Mouse (Mus musculus): ENCODE data around the gene Oas1g. TPM values are rescaled to one million over a fixed set of nuclear protein-coding genes. Genes with fewer than 3 reads are reported as not detected.
"Not testable (repeated sequence)": the region's sequence is repeated elsewhere in the genome, so short reads cannot be mapped to it uniquely, and the experiment has no call there.

The Oas1g gene
- polyA plus RNA-seq, 1 experiment from 2014 or later, result 0.37 TPM

DNA sequence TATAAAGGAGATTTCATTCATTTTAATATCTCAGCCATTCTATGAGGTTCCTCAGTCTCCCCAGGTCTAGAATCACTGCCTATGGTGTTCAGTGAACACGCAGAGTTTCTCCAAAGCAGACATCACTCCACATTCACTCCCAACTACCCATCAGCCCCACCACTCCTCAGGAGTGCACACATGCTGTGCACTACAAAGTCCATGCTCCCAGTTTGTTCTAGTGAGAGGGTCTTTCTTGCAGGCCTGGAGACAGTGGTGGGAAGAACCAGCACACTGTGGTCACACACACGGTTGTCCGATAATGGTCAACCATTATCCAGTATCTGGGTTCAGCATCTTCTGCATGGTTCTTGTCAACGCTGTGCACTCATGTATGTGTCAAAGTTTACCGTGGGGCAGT, 14.6 kb upstream of the Oas1g start:
- no peaks in the 10 kb centered on the region for H3K36me3 ChIP-seq
- H3K9ac ChIP-seq (replicated peaks), result no peak overlapping the region
- ATAC-seq (ENCODE audit: low FRiP score), result no peak
- 0 out of 2 replicates have a peak, but pooled peaks cover 5% of the 10 kb centered on the region for H3K9me3 ChIP-seq (replicated peaks)
- no peak overlapping the region for H3K4me2 ChIP-seq
- no peak overlapping the region for H3K4me3 ChIP-seq (replicated peaks)
- H3K27me3 ChIP-seq (replicated peaks), result no peaks in the 10 kb centered on the region
- WGBS, result 92% methylated on average over 5 of the region's 5 CpGs
- H3K27ac ChIP-seq (replicated peaks), result no peak overlapping the region
- no peaks in the 10 kb centered on the region for H3K4me1 ChIP-seq

DNA sequence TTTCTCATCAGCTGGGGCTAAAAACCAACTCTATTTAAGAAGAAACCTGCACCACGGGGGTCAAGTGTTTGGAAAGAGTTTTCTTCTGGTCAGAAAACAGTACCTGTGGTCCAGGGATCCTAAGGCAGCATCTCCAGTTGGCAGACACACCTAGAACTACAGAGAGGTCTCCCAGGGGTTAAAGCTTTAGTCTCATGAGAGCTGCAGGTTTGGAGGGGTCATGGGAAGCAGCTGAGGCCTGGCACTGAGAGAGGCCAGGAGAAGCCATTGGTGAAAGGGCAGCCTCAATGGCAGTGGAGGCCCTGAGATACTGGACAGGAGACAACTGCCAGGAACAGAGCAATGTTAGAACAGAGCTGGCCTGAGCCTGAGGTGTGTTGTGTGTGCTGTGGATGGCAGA, 13.3 kb upstream of the Oas1g start:
- Histone ChIP-seq H3K4me1 (no peaks in the 10 kb centered on the region), H3K4me2 (no peak overlapping the region), H3K27ac (replicated peaks) (no peak overlapping the region), H3K36me3 (no peaks in the 10 kb centered on the region), H3K9ac (replicated peaks) (no peak overlapping the region), H3K9me3 (replicated peaks) (0 out of 2 replicates have a peak, but pooled peaks cover 5% of the 10 kb centered on the region), H3K4me3 (replicated peaks) (no peak overlapping the region), H3K27me3 (replicated peaks) (no peaks in the 10 kb centered on the region)
- no peak for ATAC-seq (ENCODE audit: low FRiP score)
- 75% methylated on average over 1 of the region's 1 CpGs for WGBS

- H3K27me3 ChIP-seq (replicated peaks), result no peaks in the 10 kb centered on the region
- ATAC-seq (ENCODE audit: low FRiP score), result no peak
- no peak overlapping the region for H3K9ac ChIP-seq (replicated peaks)
- H3K36me3 ChIP-seq, result no peaks in the 10 kb centered on the region
- H3K4me1 ChIP-seq, result no peaks in the 10 kb centered on the region
- H3K4me3 ChIP-seq (replicated peaks), result no peak overlapping the region
- 0 out of 2 replicates have a peak, but pooled peaks cover 5% of the 10 kb centered on the region for H3K9me3 ChIP-seq (replicated peaks)
- no peak overlapping the region for H3K27ac ChIP-seq (replicated peaks)
- H3K4me2 ChIP-seq, result no peak overlapping the region
Observed at GRCm38 (mm10) chr5:120898726-120899125, 11.3 kb upstream of the Oas1g start.

DNA sequence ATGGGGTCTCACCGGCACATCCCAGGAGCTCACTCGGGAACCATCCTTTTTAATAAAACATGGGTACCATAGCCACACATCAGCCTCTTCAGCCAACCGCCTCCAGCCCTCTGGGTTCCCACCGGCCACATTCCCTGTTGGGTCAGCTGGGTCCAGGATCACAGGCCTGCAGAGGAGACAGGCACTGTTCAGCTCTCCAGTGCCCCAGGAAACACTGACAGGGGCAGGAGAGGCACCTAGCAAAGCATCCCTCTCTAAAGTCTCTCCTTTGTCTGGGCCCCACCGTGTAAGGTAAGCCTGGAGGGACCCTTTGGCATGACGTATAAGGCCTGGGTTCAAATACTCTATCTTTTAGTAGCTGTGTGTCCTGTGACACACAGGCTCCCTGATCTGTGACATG, 10.9 kb upstream of the Oas1g start:
- ATAC-seq (ENCODE audit: low FRiP score), result no peak
- Histone ChIP-seq H3K4me3 (replicated peaks) (no peak overlapping the region), H3K4me2 (no peak overlapping the region), H3K9me3 (replicated peaks) (0 out of 2 replicates have a peak, but pooled peaks cover 5% of the 10 kb centered on the region), H3K9ac (replicated peaks) (no peak overlapping the region), H3K27ac (replicated peaks) (no peak overlapping the region), H3K4me1 (no peaks in the 10 kb centered on the region), H3K27me3 (replicated peaks) (no peaks in the 10 kb centered on the region), H3K36me3 (no peaks in the 10 kb centered on the region)
- whole genome bisulfite sequencing, result 85% methylated on average over 6 of the region's 6 CpGs

DNA sequence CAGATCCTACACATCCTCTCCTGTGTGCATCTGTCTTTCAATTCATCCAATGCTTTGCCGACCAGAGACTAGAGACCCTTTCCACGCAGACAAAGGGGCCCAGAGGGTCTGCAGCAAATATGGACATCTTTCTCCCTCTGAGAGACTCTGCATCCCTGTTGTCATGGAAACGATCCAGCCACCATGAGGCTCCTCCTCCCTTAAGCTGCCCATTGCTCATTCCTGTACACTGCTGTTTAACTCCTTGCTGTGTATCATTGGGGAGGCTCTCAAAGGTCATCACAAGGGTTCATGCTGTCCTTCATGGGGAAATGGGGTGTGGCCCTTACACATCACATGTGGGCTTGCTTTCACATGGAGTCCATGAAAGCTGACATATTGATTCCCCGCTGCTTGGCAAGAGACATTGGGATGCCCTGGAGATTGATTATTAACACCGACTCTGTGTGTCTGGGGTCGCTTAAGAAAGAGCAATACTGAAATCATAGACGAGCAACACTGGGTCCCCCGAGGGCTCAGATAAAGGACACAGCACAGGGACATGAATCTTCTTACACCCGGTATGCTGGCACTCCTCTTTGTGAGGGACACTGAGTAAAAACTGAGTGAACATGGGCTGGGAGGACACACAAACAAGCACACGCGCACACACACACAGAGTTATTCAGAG, 8.0 kb upstream of the Oas1g start:
- no peaks in the 10 kb centered on the region for H3K4me1 ChIP-seq
- H3K9me3 ChIP-seq (replicated peaks), result 0 out of 2 replicates have a peak, but pooled peaks cover 5% of the 10 kb centered on the region
- H3K4me3 ChIP-seq (replicated peaks), result no peak overlapping the region
- no peak overlapping the region for H3K4me2 ChIP-seq
- no peak overlapping the region for H3K27ac ChIP-seq (replicated peaks)
- no peaks in the 10 kb centered on the region for H3K36me3 ChIP-seq
- no peaks in the 10 kb centered on the region for H3K27me3 ChIP-seq (replicated peaks)
- H3K9ac ChIP-seq (replicated peaks), result no peak overlapping the region
- ATAC-seq (ENCODE audit: low FRiP score), result no peak
- 80% methylated on average over 11 of the region's 11 CpGs for WGBS

DNA sequence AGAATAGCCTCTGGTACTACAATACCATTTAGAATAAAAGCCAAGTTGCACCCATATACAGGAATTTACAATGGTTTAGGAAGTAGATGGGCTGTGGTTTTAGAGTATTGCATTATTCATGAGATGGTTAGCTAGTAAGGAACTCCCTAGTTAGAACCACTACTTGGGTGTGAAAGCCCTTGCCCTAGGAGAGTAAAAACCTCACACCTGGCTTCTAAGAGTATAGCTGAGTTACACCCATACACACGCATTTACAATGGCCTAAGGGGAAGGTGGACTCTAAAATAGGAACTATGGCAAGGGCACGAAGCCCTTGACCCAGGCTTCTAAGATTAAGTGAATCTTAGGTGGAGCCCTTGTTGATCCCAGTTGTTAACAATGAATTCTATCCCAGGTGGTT, 7.3 kb upstream of the Oas1g start:
- H3K4me1 ChIP-seq; ATAC-seq (ENCODE audit: low FRiP score); H3K27ac ChIP-seq (replicated peaks); H3K9me3 ChIP-seq (replicated peaks); H3K9ac ChIP-seq (replicated peaks); H3K27me3 ChIP-seq (replicated peaks); H3K36me3 ChIP-seq; H3K4me2 ChIP-seq; H3K4me3 ChIP-seq (replicated peaks): not testable (repeated sequence)
- 84% methylated on average over 2 of the region's 2 CpGs for WGBS

- H3K4me2 ChIP-seq; ATAC-seq (ENCODE audit: low FRiP score); H3K9me3 ChIP-seq (replicated peaks); H3K27me3 ChIP-seq (replicated peaks); H3K9ac ChIP-seq (replicated peaks); H3K4me3 ChIP-seq (replicated peaks); H3K4me1 ChIP-seq; H3K27ac ChIP-seq (replicated peaks); H3K36me3 ChIP-seq: not testable (repeated sequence)
- WGBS, result 91% methylated on average over 4 of the region's 4 CpGs
Observed at GRCm38 (mm10) chr5:120893866-120894265, 6.5 kb upstream of the Oas1g start.

- Histone ChIP-seq H3K36me3 (no peaks in the 10 kb centered on the region), H3K4me3 (replicated peaks) (no peak overlapping the region), H3K27me3 (replicated peaks) (no peaks in the 10 kb centered on the region), H3K4me1 (no peaks in the 10 kb centered on the region), H3K27ac (replicated peaks) (no peak overlapping the region), H3K4me2 (no peak overlapping the region), H3K9me3 (replicated peaks) (no peaks in the 10 kb centered on the region), H3K9ac (replicated peaks) (no peak overlapping the region)
- 67% methylated on average over 2 of the region's 2 CpGs for WGBS
- no peak for ATAC-seq (ENCODE audit: low FRiP score)
Observed at GRCm38 (mm10) chr5:120892243-120892660, 4.8 kb upstream of the Oas1g start.

- H3K27ac ChIP-seq (replicated peaks); H3K27me3 ChIP-seq (replicated peaks); ATAC-seq (ENCODE audit: low FRiP score); H3K9ac ChIP-seq (replicated peaks); H3K4me1 ChIP-seq; H3K36me3 ChIP-seq; H3K4me3 ChIP-seq (replicated peaks); H3K9me3 ChIP-seq (replicated peaks); H3K4me2 ChIP-seq: not testable (repeated sequence)
- WGBS, result 83% methylated on average over 2 of the region's 2 CpGs
Observed at GRCm38 (mm10) chr5:120891566-120892242, 4.3 kb upstream of the Oas1g start.

- Histone ChIP-seq H3K9ac (replicated peaks) (no peak overlapping the region), H3K4me3 (replicated peaks) (no peak overlapping the region), H3K27ac (replicated peaks) (no peak overlapping the region), H3K4me2 (no peak overlapping the region), H3K9me3 (replicated peaks) (no peaks in the 10 kb centered on the region), H3K27me3 (replicated peaks) (no peaks in the 10 kb centered on the region), H3K36me3 (no peaks in the 10 kb centered on the region), H3K4me1 (no peaks in the 10 kb centered on the region)
- no peak for ATAC-seq (ENCODE audit: low FRiP score)
- 54% methylated on average over 3 of the region's 3 CpGs for WGBS
Observed at GRCm38 (mm10) chr5:120890991-120891390, 3.6 kb upstream of the Oas1g start.

GRCm38 (mm10) chr5:120890026-120890425, 2.6 kb upstream of the Oas1g start:
- WGBS, result 88% methylated on average over 2 of the region's 2 CpGs
- H3K27me3 ChIP-seq (replicated peaks), result no peaks in the 10 kb centered on the region
- H3K36me3 ChIP-seq, result no peaks in the 10 kb centered on the region
- H3K4me2 ChIP-seq, result no peak overlapping the region
- H3K9me3 ChIP-seq (replicated peaks), result no peaks in the 10 kb centered on the region
- no peak overlapping the region for H3K27ac ChIP-seq (replicated peaks)
- H3K4me1 ChIP-seq, result no peaks in the 10 kb centered on the region
- ATAC-seq (ENCODE audit: low FRiP score), result no peak
- no peak overlapping the region for H3K9ac ChIP-seq (replicated peaks)
- H3K4me3 ChIP-seq (replicated peaks), result no peak overlapping the region

- H3K4me3 ChIP-seq (replicated peaks); H3K36me3 ChIP-seq; ATAC-seq (ENCODE audit: low FRiP score); H3K4me1 ChIP-seq; H3K4me2 ChIP-seq; H3K9me3 ChIP-seq (replicated peaks); H3K9ac ChIP-seq (replicated peaks); H3K27me3 ChIP-seq (replicated peaks); H3K27ac ChIP-seq (replicated peaks): not testable (repeated sequence)
- WGBS, result 34% methylated on average over 4 of the region's 4 CpGs
Observed at GRCm38 (mm10) chr5:120888294-120888815, 942 bp upstream of the Oas1g start.

All from neural tube, embryonic 15.5 days (tissue).